Comparison of ENCODE assay signal across 8 mouse cellular contexts in genomic region chr9:120935634-120935922, GRCm38 (mm10). TPM values are rescaled to one million over a fixed set of nuclear protein-coding genes. Genes with fewer than 3 reads are reported as not detected.
DNase-seq lines count a peak whose midpoint lies in the region; ATAC-seq and TF ChIP-seq lines count a peak whose summit lies in the region.

No protein-coding gene starts in this region.

- no peaks in the 10 kb centered on the region for H3K9me3 ChIP-seq in intestine, embryonic 14.5 days (ENCODE audit: control insufficient read depth, low read length)
- no peaks in the 10 kb centered on the region for H3K9me3 ChIP-seq in midbrain, embryonic 16.5 days (replicated peaks; ENCODE audit: control insufficient read depth, low read length, poor library complexity, severe bottlenecking)

- no peak for DNase-seq in kidney, adult 2 months
- no peak for DNase-seq in kidney, adult 9 months
- peak; percentile 62 for DNase-seq in intestine, embryonic 14.5 days (ENCODE audit: low spot score)
- DNase-seq in thymus, postnatal 36 days = no peak
- DNase-seq in adrenal gland, postnatal 14 days = no peak
- DNase-seq in embryo, embryonic 10.5 days (ENCODE audit: low spot score) = no peak

- 6% methylated on average over 4 of the region's 4 CpGs for WGBS in kidney, adult 2 months
- 9% methylated on average over 4 of the region's 4 CpGs for WGBS in bone marrow, adult 2 months
- WGBS in intestine, embryonic 14.5 days = 8% methylated on average over 4 of the region's 4 CpGs
- WGBS in midbrain, embryonic 16.5 days = 10% methylated on average over 4 of the region's 4 CpGs

- no peaks in the 10 kb centered on the region for H3K36me3 ChIP-seq in kidney, adult 2 months (ENCODE audit: control insufficient read depth, insufficient read depth, low read length)
- H3K36me3 ChIP-seq in intestine, embryonic 14.5 days (ENCODE audit: control insufficient read depth, insufficient read depth, low read length) = peaks cover 15% of the 10 kb centered on the region; the same call in 1 of the 2 replicates
- H3K36me3 ChIP-seq in midbrain, embryonic 16.5 days (ENCODE audit: control insufficient read depth, insufficient read depth, low read length) = no peaks in the 10 kb centered on the region

- TF ChIP-seq POLR2A in kidney, adult 2 months (IDR thresholded peaks at IDR 0.05; ENCODE audit: low read depth, low read length) = no peak
- no peak for TF ChIP-seq POLR2A in bone marrow, adult 2 months (IDR thresholded peaks at IDR 0.05; ENCODE audit: borderline replicate concordance, control insufficient read depth, low read depth, low read length)

- ATAC-seq in intestine, embryonic 14.5 days (replicated peaks; ENCODE audit: low FRiP score, low TSS enrichment, low read depth) = no peak
- ATAC-seq in midbrain, embryonic 16.5 days = no peak

- peak overlapping the region; percentile 41 for H3K4me3 ChIP-seq in kidney, adult 2 months (ENCODE audit: insufficient read depth, low read depth, low read length)
- H3K4me3 ChIP-seq in bone marrow, adult 2 months (replicated peaks; ENCODE audit: control insufficient read depth, low read depth, low read length) = peak overlapping the region; percentile 19
- H3K4me3 ChIP-seq in intestine, embryonic 14.5 days (ENCODE audit: low read depth, low read length) = peak overlapping the region; percentile 82
- peak overlapping the region; percentile 88 for H3K4me3 ChIP-seq in midbrain, embryonic 16.5 days (ENCODE audit: low read depth, low read length)

- no peak for TF ChIP-seq CTCF in kidney, adult 2 months (conservative IDR thresholded peaks at IDR 0.05; ENCODE audit: insufficient read depth, insufficient read length, low read depth, low read length)
- TF ChIP-seq CTCF in bone marrow, adult 2 months (IDR thresholded peaks at IDR 0.05; ENCODE audit: control insufficient read depth, insufficient read depth, low read length) = no peak

- H3K4me2 ChIP-seq in intestine, embryonic 14.5 days (ENCODE audit: low read length) = peak overlapping the region; percentile 95
- H3K4me2 ChIP-seq in midbrain, embryonic 16.5 days (ENCODE audit: low read length) = peak overlapping the region; percentile 91

- H3K27ac ChIP-seq in kidney, adult 2 months (ENCODE audit: insufficient read depth, low read depth, low read length) = peak overlapping the region; percentile 83; the same call in 1 of the 2 replicates
- no peak overlapping the region for H3K27ac ChIP-seq in bone marrow, adult 2 months (ENCODE audit: control insufficient read depth, insufficient read depth, low read depth, low read length, poor library complexity)
- H3K27ac ChIP-seq in intestine, embryonic 14.5 days (ENCODE audit: low read depth) = no peak overlapping the region
- no peak overlapping the region for H3K27ac ChIP-seq in midbrain, embryonic 16.5 days (ENCODE audit: low read length)

- peaks cover 35% of the 10 kb centered on the region for H3K4me1 ChIP-seq in kidney, adult 2 months (ENCODE audit: control insufficient read depth, insufficient read depth, low read length)
- H3K4me1 ChIP-seq in bone marrow, adult 2 months (ENCODE audit: control insufficient read depth, insufficient read depth, low read length) = peaks cover 5% of the 10 kb centered on the region
- peaks cover 37% of the 10 kb centered on the region for H3K4me1 ChIP-seq in intestine, embryonic 14.5 days (replicated peaks; ENCODE audit: control insufficient read depth, insufficient read depth, low read length)
- peaks cover 63% of the 10 kb centered on the region for H3K4me1 ChIP-seq in midbrain, embryonic 16.5 days (ENCODE audit: control insufficient read depth, insufficient read depth, low read length)

- H3K27me3 ChIP-seq in kidney, adult 2 months (replicated peaks; ENCODE audit: control insufficient read depth, insufficient read depth, low read length) = no peaks in the 10 kb centered on the region
- no peaks in the 10 kb centered on the region for H3K27me3 ChIP-seq in intestine, embryonic 14.5 days (replicated peaks; ENCODE audit: control insufficient read depth, insufficient read depth, low read length)
- no peaks in the 10 kb centered on the region for H3K27me3 ChIP-seq in midbrain, embryonic 16.5 days (ENCODE audit: control insufficient read depth, insufficient read depth, low read depth, low read length)

- H3K9ac ChIP-seq in intestine, embryonic 14.5 days (ENCODE audit: low read length) = peak overlapping the region; percentile 96
- H3K9ac ChIP-seq in midbrain, embryonic 16.5 days (ENCODE audit: low read depth, low read length) = peak overlapping the region; percentile 94

RNA-seq across cellular contexts. Expression of gene Ctnnb1, which starts 6.6 kb away (rescaled TPM):
- polyA plus RNA-seq in kidney, adult 2 months (2012; rRNA removed) = 102 and 156 TPM in 2 replicates
- 105 and 150 TPM in 2 replicates for polyA plus RNA-seq in bone marrow, adult 2 months (2011; ENCODE audit: insufficient read depth, insufficient read length, low replicate concordance, missing spikeins)
- 629 and 691 TPM in 2 replicates for polyA plus RNA-seq in intestine, embryonic 14.5 days (2014; fragmentation: Nextera tagmentation; extraction: Ambion mirVana)
- polyA plus RNA-seq in midbrain, embryonic 16.5 days (2015; fragmentation: Nextera tagmentation; extraction: Ambion mirVana) = 483 and 527 TPM in 2 replicates
- 696 and 727 TPM in 2 replicates for total RNA-seq in adrenal gland, postnatal 14 days (2021)

Comparison
In these comparisons a context has a peak if more than half of its experiments do, and no peak if none do; other contexts are left out.
1. H3K4me3 ChIP-seq: peak in every context shown above with its lines; median percentile 88 in midbrain, embryonic 16.5 days; 82 in intestine, embryonic 14.5 days; 41 in kidney, adult 2 months; 19 in bone marrow, adult 2 months.